Mouse (Mus musculus): ENCODE results near the gene Bnip1. TPM values are rescaled to one million over a fixed set of nuclear protein-coding genes. Genes with fewer than 3 reads are reported as not detected.

Bnip1 gene
- polyA plus RNA-seq, 1 experiment from 2014 or later, result 51.9 TPM

DNA sequence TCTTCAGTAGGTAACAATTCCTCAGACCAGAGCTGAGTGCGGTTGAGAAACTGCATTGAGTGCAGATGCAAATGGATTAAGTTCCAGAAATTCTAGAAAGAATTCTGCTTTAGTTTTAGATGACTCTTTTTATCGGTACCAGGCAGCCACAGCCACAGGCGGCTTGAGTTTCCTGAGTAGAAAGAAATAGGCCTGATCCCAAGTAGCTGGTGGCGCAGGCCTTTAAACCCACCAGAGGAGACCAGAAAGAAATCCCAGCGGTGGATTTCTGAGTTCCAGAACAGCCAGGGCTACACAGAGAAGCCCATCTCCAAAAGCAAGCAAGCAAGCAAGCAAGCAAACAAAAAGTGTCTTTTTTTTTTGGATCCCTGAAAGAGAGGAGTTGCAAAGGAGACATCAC, 55.5 kb downstream of the Bnip1 start:
- Histone ChIP-seq H3K9me3 (replicated peaks; ENCODE audit: control insufficient read depth, low read length) (no peaks in the 10 kb centered on the region), H3K27me3 (ENCODE audit: control insufficient read depth, insufficient read depth, low read length) (peaks cover 69% of the 10 kb centered on the region), H3K27ac (ENCODE audit: low read length) (no peak overlapping the region), H3K4me2 (ENCODE audit: low read depth, low read length) (no peak overlapping the region), H3K36me3 (ENCODE audit: control insufficient read depth, insufficient read depth, low read length) (no peaks in the 10 kb centered on the region), H3K4me1 (ENCODE audit: control insufficient read depth, insufficient read depth, low read length) (no peaks in the 10 kb centered on the region; the same call in 1 of the 2 replicates), H3K4me3 (replicated peaks; ENCODE audit: low read length) (no peak overlapping the region), H3K9ac (ENCODE audit: low read length) (no peak overlapping the region)
- ATAC-seq (ENCODE audit: insufficient read depth, low FRiP score), result no peak
- 30% methylated on average over 5 of the region's 5 CpGs for WGBS

DNA sequence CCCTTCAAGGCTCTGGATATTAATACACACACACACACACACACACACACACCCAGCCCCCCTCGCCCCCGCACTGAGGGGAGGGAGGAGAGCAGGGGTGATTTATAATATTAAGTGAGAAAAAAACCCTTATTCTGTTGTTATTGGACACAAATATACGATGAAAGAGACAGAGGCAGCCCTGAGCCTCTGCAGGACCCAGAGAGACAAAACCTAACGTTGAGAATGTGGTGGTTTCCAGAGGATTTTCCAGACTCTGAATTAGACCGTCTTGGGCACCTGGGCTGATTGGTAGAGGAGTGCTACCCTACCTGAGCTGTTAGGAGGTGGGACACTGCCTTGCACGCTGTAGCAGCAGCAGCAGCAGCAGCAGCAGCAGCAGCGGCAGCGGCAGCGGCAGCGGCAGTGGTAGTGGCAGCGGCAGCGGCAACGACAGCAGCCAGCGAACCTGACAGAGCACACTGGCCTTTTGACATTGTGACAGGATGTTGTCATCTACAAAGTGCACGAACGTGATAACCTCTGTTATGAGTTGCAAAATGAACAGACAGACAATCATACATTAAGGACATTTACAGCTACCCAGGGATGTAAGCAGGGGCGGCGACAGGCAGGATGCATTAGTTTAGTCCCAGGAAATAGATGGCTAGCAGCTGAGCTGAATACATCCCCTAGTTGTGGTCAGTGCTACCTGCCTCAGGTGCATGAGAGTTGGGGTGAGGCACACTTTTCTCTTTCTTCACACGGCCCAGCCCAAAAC, 56.1 kb downstream of the Bnip1 start:
- H3K36me3 ChIP-seq (ENCODE audit: control insufficient read depth, insufficient read depth, low read length), result no peaks in the 10 kb centered on the region
- H3K4me2 ChIP-seq (ENCODE audit: low read depth, low read length), result no peak overlapping the region
- no peaks in the 10 kb centered on the region for H3K9me3 ChIP-seq (replicated peaks; ENCODE audit: control insufficient read depth, low read length)
- H3K4me3 ChIP-seq (replicated peaks; ENCODE audit: low read length), result peak overlapping the region; percentile 12
- H3K4me1 ChIP-seq (ENCODE audit: control insufficient read depth, insufficient read depth, low read length), result no peaks in the 10 kb centered on the region; the same call in 1 of the 2 replicates
- H3K27ac ChIP-seq (ENCODE audit: low read length), result no peak overlapping the region
- H3K9ac ChIP-seq (ENCODE audit: low read length), result no peak overlapping the region
- no peak for ATAC-seq (ENCODE audit: insufficient read depth, low FRiP score)
- H3K27me3 ChIP-seq (ENCODE audit: control insufficient read depth, insufficient read depth, low read length), result peaks cover 75% of the 10 kb centered on the region
- WGBS, result 8% methylated on average over 19 of the region's 19 CpGs

DNA sequence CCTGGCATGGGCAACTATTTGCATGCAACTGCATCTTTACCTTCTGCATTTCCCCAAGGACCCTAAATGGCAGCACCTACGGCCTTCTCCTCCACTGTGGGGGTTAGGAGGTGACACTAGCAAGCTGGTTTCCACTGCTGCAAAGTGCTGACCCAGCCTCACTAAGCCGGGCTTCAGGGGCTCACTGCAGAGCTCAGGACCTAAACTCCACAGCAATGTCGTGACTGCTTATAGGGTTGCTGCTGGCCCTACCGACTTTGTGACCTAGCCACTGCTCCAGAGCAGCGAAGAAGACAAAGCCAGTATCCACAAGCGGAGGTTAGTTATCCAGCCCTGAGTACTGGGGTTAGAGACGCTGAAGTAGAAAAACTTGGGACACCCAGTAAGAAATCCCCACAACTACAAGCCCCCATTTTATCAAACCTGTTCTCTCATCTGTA, 56.7 kb downstream of the Bnip1 start:
- Histone ChIP-seq H3K4me3 (replicated peaks; ENCODE audit: low read length) (peak overlapping the region; percentile 12), H3K9me3 (replicated peaks; ENCODE audit: control insufficient read depth, low read length) (no peaks in the 10 kb centered on the region)

DNA sequence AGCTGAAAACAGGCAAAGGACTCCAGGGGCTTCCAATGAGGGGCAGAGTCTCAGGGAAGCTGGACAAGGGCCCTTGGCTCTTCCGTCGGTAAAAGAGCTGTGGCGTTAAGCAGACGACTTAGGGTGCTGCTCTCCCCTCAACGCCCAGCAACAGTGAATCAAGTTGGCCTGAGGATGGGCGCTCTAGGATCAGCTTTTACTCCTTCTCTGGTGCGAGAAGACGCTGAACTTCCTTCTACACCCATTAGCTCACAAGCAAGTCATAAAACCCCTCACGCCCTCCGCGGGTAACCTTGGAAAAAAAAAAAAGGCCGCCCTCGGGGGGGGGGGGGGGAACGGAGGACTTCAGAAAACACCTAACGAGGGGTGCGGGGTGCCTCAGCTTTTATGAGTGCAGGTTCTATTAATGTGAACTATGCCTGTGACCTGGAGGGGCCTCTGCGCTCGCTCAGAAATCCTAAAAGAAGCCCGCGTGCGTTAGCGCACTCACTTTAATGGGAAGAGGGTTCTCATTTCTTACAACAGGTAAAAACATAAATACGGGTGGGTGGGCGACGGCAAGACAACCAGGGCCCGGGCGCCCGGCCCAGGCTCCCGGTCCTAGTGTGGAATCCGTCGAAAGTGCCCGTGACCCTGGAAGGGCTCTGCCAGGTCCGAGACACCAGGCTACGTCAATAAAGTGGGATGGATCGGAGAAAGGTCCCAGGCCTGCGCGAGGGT, 57.5 kb downstream of the Bnip1 start:
- Histone ChIP-seq H3K27me3 (ENCODE audit: control insufficient read depth, insufficient read depth, low read length) (peaks cover 89% of the 10 kb centered on the region), H3K9ac (ENCODE audit: low read length) (no peak overlapping the region; the same call in 1 of the 2 replicates), H3K4me1 (ENCODE audit: control insufficient read depth, insufficient read depth, low read length) (no peaks in the 10 kb centered on the region; the same call in 1 of the 2 replicates), H3K4me2 (ENCODE audit: low read depth, low read length) (no peak overlapping the region), H3K36me3 (ENCODE audit: control insufficient read depth, insufficient read depth, low read length) (no peaks in the 10 kb centered on the region), H3K9me3 (replicated peaks; ENCODE audit: control insufficient read depth, low read length) (no peaks in the 10 kb centered on the region), H3K4me3 (replicated peaks; ENCODE audit: low read length) (peak overlapping the region; percentile 28; the same call in 1 of the 2 replicates), H3K27ac (ENCODE audit: low read length) (no peak overlapping the region)
- 4% methylated on average over 35 of the region's 37 CpGs for WGBS
- no peak for ATAC-seq (ENCODE audit: insufficient read depth, low FRiP score)

More for the DNA sequence above, 56.7 kb downstream of the Bnip1 start:
- no peak overlapping the region for H3K27ac ChIP-seq (ENCODE audit: low read length)
- H3K4me1 ChIP-seq (ENCODE audit: control insufficient read depth, insufficient read depth, low read length), result no peaks in the 10 kb centered on the region; the same call in 1 of the 2 replicates
- no peak overlapping the region for H3K4me2 ChIP-seq (ENCODE audit: low read depth, low read length)
- 8% methylated on average over 7 of the region's 7 CpGs for WGBS
- no peak for ATAC-seq (ENCODE audit: insufficient read depth, low FRiP score)
- peaks cover 81% of the 10 kb centered on the region for H3K27me3 ChIP-seq (ENCODE audit: control insufficient read depth, insufficient read depth, low read length)
- H3K36me3 ChIP-seq (ENCODE audit: control insufficient read depth, insufficient read depth, low read length), result no peaks in the 10 kb centered on the region
- no peak overlapping the region for H3K9ac ChIP-seq (ENCODE audit: low read length)

DNA sequence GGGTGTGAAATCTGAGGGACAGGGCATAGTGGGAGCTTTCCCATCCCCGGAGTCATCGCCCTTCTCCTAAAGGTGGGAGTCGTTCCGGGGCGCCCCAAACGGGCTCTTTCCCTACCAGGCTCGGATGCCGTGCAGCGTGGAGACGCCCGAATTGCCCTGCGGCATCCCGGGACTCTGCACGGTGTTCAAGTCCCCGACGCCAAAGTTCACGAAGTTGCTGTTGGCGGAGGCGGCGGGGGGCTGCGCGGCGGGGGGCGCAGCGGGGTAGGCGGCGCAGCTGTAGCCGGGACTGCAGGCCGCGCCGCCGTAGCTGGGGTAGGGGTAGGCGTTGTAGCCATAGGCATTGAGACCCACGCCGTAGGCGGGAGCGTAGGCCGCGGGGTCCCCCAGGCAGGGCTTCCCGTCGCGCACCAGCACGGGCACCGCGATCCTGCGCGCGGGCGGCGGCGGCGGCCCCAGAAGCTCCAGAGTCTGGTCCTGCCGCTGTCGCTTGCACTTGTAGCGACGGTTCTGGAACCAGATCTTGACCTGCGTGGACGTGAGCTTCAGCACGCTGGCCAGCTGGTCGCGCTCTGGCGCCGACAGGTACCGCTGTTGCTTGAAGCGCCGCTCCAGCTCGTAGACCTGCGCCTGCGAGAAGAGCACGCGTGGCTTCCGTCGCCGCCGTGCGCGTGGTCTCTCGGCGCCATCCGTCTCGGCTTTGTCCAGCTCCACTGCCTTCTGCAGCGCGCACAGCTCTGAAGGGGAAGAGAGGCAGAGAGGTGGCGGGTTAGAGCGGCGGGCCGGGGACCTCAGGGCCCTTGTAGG, 58.2 kb downstream of the Bnip1 start:
- Histone ChIP-seq H3K9me3 (replicated peaks; ENCODE audit: control insufficient read depth, low read length) (no peaks in the 10 kb centered on the region), H3K4me3 (replicated peaks; ENCODE audit: low read length) (peak overlapping the region; percentile 28), H3K4me1 (ENCODE audit: control insufficient read depth, insufficient read depth, low read length) (no peaks in the 10 kb centered on the region; the same call in 1 of the 2 replicates), H3K36me3 (ENCODE audit: control insufficient read depth, insufficient read depth, low read length) (no peaks in the 10 kb centered on the region), H3K9ac (ENCODE audit: low read length) (peak overlapping the region; percentile 34; the same call in 1 of the 2 replicates), H3K4me2 (ENCODE audit: low read depth, low read length) (peak overlapping the region; percentile 39), H3K27me3 (ENCODE audit: control insufficient read depth, insufficient read depth, low read length) (peaks cover 90% of the 10 kb centered on the region), H3K27ac (ENCODE audit: low read length) (no peak overlapping the region)
- 2% methylated on average over 87 of the region's 87 CpGs for WGBS
- no peak for ATAC-seq (ENCODE audit: insufficient read depth, low FRiP score)

DNA sequence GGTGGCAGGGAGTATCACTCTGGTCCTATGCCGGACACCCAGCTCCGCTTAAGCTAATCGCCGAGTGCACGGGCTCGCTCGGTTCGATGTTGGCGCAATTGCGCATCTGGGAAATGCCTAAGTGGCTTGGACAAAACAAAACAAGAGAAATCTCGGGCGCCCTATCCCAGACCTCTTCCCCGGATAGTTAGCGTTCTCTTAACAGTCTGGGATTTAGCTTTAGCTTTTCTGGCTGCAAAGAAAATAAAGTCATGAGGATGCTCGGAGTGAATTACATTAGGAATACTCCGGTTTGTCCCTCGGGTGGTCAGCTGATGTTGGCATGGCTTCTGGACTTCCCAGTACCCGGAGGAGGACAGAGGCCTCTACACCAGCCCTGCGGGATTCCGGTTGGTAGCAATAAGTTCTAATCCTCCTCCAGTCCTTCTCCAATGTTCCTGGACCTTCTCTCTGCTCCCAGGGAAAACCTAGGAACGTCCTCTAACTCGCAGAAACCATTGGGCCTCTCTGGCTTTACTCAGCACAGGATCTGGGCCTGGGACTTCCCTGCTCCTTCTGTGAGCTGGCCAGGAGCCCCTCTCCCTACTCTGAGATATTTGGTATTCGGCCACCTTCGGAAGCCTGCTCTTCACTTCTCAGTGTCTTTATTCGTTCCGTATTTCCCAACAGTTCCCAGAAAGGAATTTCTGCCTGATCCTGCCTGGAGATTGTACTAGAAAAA, 59.0 kb downstream of the Bnip1 start:
- Histone ChIP-seq H3K9me3 (replicated peaks; ENCODE audit: control insufficient read depth, low read length) (no peaks in the 10 kb centered on the region), H3K4me1 (ENCODE audit: control insufficient read depth, insufficient read depth, low read length) (peaks cover 4% of the 10 kb centered on the region; the same call in 1 of the 2 replicates), H3K36me3 (ENCODE audit: control insufficient read depth, insufficient read depth, low read length) (no peaks in the 10 kb centered on the region), H3K4me2 (ENCODE audit: low read depth, low read length) (peak overlapping the region; percentile 39), H3K27me3 (ENCODE audit: control insufficient read depth, insufficient read depth, low read length) (peaks cover 87% of the 10 kb centered on the region), H3K9ac (ENCODE audit: low read length) (peak overlapping the region; percentile 34), H3K4me3 (replicated peaks; ENCODE audit: low read length) (peak overlapping the region; percentile 28), H3K27ac (ENCODE audit: low read length) (no peak overlapping the region)
- 5% methylated on average over 26 of the region's 26 CpGs for WGBS
- no peak for ATAC-seq (ENCODE audit: insufficient read depth, low FRiP score)

DNA sequence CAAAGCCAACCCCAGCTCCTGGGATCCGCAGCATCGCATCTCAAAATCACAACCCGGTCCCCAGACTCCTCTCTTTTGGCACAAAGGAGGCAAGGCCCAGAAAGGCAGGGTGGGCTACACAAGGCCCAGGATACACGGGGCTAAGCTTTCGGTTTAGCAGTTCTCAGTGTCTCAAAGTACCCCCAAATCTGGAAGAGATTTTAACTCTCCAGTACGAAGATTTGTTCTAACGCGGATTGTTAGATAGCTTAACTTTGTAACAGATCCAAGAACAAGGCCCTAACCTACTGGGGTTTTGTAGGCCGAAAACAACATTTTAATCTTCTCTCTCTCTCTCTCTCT, 59.5 kb downstream of the Bnip1 start:
- Histone ChIP-seq H3K9me3 (replicated peaks; ENCODE audit: control insufficient read depth, low read length) (no peaks in the 10 kb centered on the region), H3K27me3 (ENCODE audit: control insufficient read depth, insufficient read depth, low read length) (peaks cover 88% of the 10 kb centered on the region), H3K4me2 (ENCODE audit: low read depth, low read length) (no peak overlapping the region), H3K27ac (ENCODE audit: low read length) (no peak overlapping the region), H3K4me3 (replicated peaks; ENCODE audit: low read length) (peak overlapping the region; percentile 28), H3K4me1 (ENCODE audit: control insufficient read depth, insufficient read depth, low read length) (peaks cover 4% of the 10 kb centered on the region; the same call in 1 of the 2 replicates), H3K36me3 (ENCODE audit: control insufficient read depth, insufficient read depth, low read length) (no peaks in the 10 kb centered on the region), H3K9ac (ENCODE audit: low read length) (peak overlapping the region; percentile 21)
- no peak for ATAC-seq (ENCODE audit: insufficient read depth, low FRiP score)
- 26% methylated on average over 9 of the region's 9 CpGs for WGBS

DNA sequence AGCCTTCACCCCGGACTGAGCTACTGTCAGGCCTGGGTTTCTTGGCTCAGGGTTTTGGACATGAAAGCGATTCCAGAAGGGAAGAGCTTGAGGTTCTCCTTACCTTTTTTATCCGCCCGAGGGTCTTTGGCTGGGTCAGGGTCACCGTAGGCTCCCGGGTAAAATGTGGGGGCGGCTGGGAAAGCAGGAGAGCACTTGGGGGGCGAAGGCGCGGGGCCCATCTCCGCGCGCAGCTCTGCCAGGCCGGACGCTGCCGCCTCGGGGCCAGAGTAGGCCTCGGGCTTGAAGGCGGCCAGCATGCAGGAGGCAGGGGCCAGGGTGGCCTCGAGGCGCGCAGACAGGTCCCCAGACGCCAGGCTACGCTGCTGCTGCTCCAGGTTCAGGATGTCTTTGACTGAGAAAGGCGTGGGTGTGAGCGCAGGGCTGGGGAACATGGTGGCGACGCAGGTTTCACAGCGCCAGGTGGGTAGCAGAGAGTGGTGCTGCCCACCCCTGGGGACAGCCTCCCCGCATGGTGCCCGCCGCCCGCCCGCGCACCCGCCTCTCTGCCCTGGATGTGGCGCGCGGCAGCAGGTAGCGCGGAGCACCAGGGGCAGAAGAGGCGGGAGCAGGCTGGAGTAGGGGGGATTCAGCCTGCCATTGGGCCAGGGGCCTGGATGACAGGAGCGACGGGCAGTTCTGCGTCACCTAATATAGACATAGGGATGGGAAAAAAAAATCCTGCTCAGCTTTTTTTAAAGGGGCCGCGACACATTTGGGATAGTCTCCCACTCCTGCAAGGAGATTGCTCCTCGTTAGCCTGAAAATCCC, 60.3 kb downstream of the Bnip1 start:
- H3K9ac ChIP-seq (ENCODE audit: low read length), result peak overlapping the region; percentile 52
- H3K4me1 ChIP-seq (ENCODE audit: control insufficient read depth, insufficient read depth, low read length), result peaks cover 4% of the 10 kb centered on the region; the same call in 1 of the 2 replicates
- peak; percentile 57; the same call in 1 of the 2 replicates for ATAC-seq (ENCODE audit: insufficient read depth, low FRiP score)
- H3K9me3 ChIP-seq (replicated peaks; ENCODE audit: control insufficient read depth, low read length), result no peaks in the 10 kb centered on the region
- 2% methylated on average over 48 of the region's 48 CpGs for WGBS
- no peak overlapping the region for H3K27ac ChIP-seq (ENCODE audit: low read length)
- 0 out of 2 replicates have a peak overlapping the region, but pooled peaks have one; percentile 7 for H3K4me2 ChIP-seq (ENCODE audit: low read depth, low read length)
- no peaks in the 10 kb centered on the region for H3K36me3 ChIP-seq (ENCODE audit: control insufficient read depth, insufficient read depth, low read length)
- peak overlapping the region; percentile 28 for H3K4me3 ChIP-seq (replicated peaks; ENCODE audit: low read length)
- peaks cover 86% of the 10 kb centered on the region for H3K27me3 ChIP-seq (ENCODE audit: control insufficient read depth, insufficient read depth, low read length)
